Mouse (Mus musculus): Measurements from ENCODE around the gene Eprs. TPM values are rescaled to one million over a fixed set of nuclear protein-coding genes. Genes with fewer than 3 reads are reported as not detected.
"Not testable (repeated sequence)": the region's sequence is repeated elsewhere in the genome, so short reads cannot be mapped to it uniquely, and the experiment has no call there.

Gene Eprs
- total RNA-seq (2015; ENCODE audit: low replicate concordance): 18.6 and 34.2 TPM in 2 replicates
- total RNA-seq (2017; ENCODE audit: low replicate concordance): 36.1 and 40.1 TPM in 2 replicates

DNA sequence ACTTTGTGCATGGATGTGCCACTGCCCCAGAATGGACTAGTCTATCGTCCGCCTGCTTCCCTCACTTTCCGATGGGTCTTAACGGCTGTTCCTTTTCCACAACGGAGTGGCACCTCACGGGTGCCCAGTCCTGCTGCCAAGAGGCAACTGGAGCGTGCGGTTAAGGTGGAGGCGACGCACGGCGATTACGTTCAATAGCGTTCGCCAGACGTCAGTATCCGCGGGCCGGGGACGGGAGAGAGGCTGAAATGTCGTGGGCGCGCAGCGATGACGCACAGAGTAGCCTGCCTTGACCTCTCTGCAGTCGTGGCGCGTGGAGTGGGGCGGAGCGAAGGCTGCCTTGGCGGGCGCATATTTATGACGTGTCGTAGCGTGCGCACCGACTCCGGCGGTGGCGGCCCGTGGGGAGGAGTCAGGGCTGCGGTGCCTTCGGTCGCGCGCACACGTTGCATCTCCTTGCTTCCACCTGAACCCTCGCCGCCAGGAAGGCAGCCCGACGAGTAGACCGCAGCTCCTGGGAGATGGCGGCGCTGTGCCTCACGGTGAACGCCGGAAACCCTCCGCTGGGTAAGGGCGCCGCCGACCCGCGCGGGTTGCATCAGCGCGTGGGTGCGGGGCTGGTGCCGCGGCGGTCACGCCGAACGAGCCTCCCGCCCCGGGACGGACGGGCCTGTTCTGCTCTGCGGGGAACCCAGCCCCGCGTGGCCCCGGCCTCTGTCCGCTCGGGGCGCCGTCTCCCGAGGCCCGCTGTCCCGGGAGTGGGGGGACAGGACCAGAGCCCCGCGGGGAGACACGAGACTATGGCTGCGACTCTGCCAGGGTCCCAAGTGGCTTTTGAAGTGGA lies at the start of gene Eprs:
TSS of gene Eprs (plus strand) at position 368 of the 844 bp plus-strand sequence.
- ATAC-seq (replicated peaks; ENCODE audit: low FRiP score, poor library complexity, severe bottlenecking): peak; percentile 96

DNA sequence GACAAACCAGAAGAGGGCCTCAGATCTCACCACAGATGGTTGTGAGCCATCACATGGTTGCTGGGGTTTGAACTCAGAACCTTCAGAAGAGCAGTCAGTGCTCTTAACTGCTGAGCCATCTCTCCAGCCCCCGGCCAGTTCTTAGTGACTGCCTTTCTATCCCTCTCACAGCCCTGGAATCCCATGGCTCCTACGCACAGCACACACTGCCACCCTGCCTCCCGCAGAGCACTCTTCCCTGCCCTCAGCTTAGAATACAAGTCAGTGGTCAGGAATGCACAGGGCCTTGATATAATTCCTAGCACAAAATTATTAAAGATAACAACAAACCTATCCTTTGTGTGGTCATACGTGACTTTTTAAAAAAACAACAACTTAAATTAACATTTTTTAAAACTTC lies 48.3 kb upstream of the Eprs start:
- ATAC-seq (replicated peaks; ENCODE audit: low FRiP score, poor library complexity, severe bottlenecking): no peak

DNA sequence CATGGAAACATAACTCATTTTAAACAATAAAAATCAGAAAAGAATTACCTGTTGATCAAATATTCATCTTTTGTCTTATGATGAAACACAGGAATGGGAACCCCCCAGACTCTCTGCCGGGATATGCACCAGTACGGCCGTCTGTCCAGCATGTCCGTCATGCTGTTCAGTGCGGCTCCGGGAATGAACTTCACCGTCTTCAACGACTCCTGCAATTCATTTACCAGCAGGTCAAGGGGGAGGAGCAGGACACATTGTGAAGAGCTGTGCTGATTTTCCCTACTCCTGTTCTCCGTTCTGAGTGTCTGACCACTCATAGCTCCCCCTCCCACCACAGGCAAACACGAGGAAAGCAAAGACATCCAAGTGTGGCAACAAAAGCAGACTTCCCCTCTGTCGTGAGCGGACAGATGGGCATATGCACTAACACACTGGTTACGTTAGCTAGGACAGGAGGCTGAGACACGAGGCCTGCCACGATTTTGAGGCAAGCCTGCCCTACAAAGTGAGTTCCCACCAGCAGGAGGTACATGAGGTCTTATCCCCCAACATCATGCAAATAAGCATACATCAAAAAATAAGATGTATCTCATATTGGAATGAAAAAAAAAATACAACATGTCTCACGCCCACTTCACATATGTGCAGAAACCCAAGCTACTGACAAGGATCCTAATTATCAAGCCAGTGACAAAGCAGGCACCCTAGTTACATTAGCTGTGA lies 46.8 kb upstream of the Eprs start:
- ATAC-seq (replicated peaks; ENCODE audit: low FRiP score, poor library complexity, severe bottlenecking): no peak

DNA sequence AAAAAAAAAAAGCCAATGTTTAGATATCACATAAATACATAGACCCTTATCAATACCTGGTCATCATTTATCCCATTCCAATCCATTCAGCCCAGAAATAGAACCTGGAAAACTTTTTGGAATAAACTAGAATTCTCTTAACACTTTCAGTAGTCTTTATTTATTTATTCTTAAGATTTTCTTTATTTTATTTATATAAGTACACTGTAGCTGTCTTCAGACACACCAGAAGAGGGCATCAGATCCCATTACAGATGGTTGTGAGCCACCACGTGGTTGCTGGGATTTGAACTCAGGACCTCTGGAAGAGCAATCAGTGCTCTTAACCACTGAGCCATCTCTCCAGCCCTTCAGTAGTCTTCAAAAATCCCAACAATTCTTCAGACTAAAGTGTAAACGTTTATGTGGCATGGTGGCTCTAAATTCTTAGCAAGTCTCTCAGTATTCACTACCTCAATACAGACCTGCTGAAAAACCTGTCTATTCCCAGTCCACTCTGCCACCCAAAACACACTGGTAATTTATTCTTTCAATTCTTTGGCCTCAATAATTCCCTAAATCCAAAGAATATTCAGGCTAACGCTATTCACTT lies 35.0 kb upstream of the Eprs start:
- not testable (repeated sequence) for ATAC-seq (replicated peaks; ENCODE audit: low FRiP score, poor library complexity, severe bottlenecking)

DNA sequence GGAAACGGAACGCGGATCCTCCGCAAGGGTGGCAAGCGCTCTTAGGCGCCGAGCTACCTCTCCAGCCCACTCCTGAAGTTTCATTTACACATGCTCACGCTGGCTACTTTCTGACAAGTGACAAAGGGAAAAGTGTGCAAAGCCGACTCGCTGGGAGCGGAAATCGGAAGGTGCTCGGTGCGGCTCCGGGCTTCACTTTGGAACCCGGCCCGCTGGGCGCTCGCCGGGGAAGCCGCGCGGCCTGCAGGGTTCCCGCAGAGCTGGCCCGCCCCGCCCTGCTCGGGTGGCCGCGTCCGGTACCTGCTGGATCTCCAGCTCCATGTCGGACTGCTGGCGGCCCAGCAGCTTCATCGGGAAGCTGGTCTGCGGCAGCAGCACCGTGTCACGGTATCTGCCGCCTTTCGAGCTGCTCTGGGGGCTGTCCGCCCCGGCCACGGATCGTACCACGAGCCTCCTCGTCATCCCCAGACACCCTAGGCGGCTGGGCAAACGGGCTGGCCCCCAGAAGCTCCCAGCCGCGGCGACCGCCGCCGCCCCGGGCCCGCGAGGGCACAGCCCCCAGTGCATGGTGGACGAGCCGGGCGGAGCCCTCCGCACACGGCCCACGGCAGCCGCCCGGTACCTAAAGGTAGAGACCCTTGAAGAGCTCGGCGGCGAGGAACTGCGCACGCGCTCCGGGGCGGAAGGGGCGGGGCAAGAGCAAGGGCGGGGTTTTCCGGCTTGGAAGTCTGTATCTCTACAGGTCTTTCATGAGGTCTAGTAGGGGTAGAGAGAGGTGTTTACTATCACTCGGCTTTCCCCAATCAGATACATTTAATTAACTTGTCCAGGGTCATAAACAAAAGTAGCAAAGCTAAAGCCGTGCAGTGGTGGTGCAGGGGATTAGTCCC lies 33.9 kb upstream of the Eprs start, which contains the start of gene Iars2:
TSS of gene Iars2 (minus strand) at position 676 of the 890 bp plus-strand sequence.
- ATAC-seq (replicated peaks; ENCODE audit: low FRiP score, poor library complexity, severe bottlenecking): peak; percentile 87

DNA sequence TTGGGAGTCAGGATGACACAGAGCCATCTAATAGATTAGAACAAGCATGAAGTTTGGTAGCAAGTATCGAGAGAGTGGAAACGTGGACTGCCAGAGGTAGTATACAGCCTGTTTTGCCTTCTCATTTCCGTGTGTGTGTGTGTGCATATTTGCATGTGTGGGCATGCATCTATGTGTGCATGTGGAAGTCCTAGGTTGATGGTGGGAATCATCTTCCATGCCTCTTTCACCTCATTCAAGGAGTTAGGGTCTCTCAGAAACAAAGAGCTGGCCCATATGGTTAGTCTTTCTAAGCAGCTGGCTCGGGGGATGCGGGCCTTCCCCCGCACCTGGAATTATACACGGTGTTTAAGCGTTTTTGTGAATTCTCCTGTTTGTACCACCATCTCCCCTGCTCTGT lies 33.0 kb upstream of the Eprs start:
- no peak for ATAC-seq (replicated peaks; ENCODE audit: low FRiP score, poor library complexity, severe bottlenecking)

DNA sequence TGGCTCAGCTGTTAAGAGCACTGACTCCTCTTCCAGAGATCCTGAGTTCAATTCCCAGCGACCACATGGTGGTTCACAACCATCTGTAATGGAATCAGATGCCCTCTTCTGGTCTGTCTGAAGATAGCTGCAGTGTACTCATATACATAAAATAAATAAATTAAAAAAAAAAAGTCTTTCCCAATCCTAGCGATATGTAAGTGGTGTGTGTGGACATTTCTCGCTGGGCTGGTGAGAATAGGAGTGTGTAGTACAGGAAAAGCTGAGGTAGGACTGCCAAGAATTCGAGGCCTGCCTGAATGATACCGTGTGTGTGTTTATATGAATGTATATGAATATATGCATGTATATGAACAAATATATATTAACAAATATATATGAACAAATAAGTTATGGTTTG lies 31.5 kb upstream of the Eprs start:
- ATAC-seq (replicated peaks; ENCODE audit: low FRiP score, poor library complexity, severe bottlenecking): no peak

DNA sequence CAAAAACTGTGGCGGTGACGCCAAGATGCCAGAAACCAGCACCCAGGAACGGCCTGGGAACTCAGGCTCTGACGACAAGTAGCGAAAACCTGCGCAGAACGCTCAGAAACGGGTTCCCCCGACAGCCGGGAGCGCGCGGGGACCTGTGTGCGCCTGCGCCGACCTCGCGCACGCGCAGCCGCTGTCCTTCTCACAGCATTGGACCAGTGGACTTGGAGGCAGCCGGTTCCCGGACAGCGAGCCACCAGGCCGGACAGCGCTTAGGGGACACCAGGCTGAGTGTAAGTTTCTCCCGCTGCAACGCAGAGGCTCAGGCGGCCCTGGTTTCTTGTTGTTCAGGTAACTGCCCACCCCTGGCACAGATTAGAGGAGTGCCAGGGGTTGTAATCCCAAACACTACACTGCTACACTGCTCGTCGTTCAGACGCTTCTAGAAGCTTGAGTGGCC lies 30.8 kb upstream of the Eprs start, which contains the start of gene Bpnt1:
TSS of gene Bpnt1 (plus strand) at position 167 of the 448 bp plus-strand sequence.
- peak; percentile 81 for ATAC-seq (replicated peaks; ENCODE audit: low FRiP score, poor library complexity, severe bottlenecking)

DNA sequence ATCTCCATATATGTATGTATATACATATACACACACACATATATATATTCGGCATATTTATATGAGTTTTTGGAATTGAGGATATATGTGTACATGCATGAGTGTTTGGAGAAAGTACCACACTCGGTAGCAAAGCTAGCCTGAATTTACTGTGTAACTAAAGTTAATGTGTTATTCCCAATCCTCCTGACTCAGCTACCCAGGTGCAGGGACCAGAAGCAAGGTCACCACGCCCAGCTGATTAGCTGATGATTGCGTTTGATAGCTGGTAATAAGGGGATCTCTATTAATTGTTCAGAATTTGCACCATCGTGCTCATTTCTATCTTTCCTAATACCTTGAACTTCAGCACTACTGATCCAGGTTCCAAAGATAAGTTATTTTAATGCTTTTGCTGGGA lies 29.2 kb upstream of the Eprs start:
- ATAC-seq (replicated peaks; ENCODE audit: low FRiP score, poor library complexity, severe bottlenecking): no peak

DNA sequence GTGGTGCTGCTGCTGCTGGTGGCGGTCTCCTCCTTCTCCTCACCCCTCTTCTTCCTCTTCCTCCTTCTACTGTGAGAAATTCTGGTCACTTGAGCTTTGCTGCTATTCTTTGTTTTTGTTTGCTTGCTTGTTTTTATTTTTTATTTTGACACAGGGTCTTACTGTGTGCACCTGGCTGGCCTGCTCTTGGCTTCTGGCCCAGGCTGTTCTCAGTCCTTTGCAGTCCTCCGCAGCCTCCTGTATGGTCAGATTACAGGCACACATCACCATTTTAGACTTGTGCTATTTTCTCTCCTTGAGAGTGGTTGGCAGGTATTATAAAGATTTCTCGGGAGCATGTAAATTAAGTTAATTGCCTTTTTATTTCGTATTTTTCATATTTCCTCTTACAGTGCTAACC lies 28.7 kb upstream of the Eprs start:
- ATAC-seq (replicated peaks; ENCODE audit: low FRiP score, poor library complexity, severe bottlenecking): no peak

DNA sequence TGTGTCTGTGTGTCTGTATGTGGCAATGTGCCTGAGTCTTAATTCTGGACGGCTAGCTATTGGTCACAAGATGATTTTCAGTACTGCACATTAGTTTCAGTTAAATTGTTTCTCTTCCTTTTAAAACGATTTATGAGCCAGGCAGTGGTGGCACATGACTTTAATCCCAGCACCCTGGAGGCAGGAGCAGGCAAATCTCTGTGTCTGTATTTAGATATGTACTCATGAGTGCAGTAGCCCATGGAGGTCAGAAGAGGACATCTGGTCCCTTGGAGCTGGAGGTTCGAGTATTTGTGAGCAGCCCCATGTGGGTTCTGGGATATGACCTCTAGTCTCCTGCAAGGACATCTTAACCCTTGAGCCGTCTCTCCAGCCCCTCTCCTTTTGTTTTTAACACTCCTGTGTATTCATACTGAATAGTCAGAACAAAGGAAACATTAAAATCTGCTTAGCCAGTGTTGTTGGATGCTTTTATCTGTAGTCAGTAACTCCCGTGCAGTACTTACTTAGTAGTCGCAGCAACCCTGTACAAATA lies 27.5 kb upstream of the Eprs start:
- no peak for ATAC-seq (replicated peaks; ENCODE audit: low FRiP score, poor library complexity, severe bottlenecking)

DNA sequence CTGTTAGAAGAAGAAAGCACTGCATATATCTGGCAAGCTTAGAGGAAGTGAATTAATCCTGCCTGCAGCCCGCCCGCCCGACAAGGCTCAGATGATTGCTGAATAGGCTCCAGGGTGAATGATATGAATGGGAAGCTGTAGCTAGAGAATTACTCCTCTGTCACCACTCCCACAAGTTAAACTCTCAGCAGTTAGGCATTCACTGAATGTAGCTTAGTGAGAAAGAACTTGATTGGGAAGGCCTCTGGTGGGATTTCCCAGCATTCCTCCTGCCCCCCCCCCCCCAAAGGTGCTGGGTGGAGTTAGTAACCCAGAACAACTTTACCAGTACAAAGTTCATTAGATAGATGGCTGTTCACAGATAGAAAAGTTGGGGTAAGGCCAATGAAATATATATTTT lies 26.3 kb upstream of the Eprs start:
- no peak for ATAC-seq (replicated peaks; ENCODE audit: low FRiP score, poor library complexity, severe bottlenecking)

DNA sequence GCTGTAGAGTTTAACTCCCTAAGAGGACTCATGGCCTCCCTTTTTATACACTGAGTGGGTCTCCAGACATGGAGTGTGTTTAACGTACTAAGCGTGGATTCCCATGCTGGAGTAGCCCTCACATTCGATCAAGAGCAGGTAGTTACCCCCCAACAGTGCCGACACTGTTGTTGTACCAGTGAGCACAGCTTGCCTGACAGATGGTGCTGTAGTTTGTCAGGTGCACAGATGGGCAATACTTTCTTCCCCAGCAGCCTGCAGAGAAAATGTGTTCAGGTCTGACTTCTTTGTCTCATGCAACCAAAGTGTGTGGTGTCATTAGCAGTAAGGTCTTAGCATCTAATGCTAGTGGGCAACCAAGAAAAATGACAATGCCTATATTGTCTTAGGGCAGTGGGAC lies 20.4 kb upstream of the Eprs start:
- no peak for ATAC-seq (replicated peaks; ENCODE audit: low FRiP score, poor library complexity, severe bottlenecking)

DNA sequence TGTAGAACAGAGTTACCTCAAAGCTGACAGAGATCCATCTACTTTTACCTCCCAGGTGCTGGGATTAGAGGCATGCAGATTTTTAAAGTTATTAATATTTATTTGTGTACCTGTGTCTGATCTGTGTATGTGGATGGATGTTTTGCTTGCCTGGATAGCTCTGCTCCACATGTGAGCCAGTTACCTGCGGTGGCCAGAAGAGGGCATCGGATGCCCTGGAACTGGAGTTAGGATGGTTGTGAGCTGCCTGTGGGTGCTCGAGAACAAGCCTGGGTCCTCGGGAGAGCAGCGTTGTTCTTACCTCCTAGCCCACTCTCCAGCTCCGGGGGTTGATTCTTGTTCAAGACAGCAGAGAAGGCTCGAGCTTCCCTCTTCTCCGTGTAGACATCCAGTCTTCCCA lies 19.4 kb upstream of the Eprs start:
- ATAC-seq (replicated peaks; ENCODE audit: low FRiP score, poor library complexity, severe bottlenecking): 0 out of 2 replicates have a peak, but pooled peaks have one; percentile 35

DNA sequence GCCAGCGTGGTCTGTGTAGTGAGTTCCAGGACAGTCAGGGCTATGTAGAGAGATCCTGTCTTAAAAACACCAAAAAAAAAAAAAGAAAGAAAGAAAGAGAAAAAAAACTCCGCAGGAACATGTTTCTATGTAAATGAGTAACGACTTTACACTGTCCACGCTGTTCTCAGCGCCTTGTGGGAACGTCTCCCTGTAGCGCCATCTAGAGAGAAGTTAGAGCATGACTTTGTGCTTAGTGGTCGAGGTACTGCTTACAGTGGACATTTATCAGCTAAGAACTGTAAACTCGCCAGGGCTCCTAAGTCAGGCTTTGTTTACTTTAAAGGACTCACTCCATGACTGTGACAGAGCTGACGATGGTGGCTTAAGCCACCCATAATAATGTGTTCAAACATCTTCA lies 16.7 kb upstream of the Eprs start:
- no peak for ATAC-seq (replicated peaks; ENCODE audit: low FRiP score, poor library complexity, severe bottlenecking)

DNA sequence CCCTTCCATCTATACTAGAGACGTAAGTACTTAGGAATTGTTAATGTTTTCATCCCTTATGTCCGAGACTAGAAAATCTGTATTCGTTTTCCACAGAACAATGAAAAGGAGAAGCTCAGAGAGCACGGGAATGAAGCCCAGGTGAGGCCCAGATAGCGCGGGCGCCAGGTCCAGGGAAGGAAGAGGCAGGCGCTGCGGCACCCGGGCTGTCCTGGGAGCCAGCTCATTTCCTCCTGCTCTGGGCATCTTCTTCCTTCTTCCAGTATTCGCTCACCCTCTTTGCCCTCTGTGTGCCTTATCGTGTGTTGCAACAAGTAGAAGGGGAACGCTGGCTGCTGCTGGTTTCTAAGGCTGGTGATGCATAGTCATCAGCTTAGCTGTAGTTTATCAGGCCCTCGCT lies 13.1 kb upstream of the Eprs start:
- no peak for ATAC-seq (replicated peaks; ENCODE audit: low FRiP score, poor library complexity, severe bottlenecking)

DNA sequence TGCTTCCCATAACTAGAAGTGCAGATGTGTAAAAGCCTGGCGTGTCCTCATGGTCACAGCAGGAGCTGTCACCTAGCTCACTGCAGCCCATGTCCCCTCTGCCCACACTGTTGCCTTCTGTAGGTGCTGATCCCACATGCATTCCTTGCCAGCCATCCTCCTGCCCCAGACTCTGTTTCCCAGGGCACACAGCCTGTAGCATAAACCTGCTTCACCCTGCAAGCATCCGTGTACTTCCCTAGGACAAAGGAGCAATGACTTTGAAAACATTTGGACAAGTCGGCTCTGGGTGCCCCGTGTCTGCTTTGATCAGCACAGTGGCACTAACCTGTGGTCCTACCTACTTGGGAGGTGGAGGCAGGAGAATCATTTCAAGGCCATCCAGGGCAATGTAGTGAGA lies 12.2 kb upstream of the Eprs start:
- ATAC-seq (replicated peaks; ENCODE audit: low FRiP score, poor library complexity, severe bottlenecking): no peak

DNA sequence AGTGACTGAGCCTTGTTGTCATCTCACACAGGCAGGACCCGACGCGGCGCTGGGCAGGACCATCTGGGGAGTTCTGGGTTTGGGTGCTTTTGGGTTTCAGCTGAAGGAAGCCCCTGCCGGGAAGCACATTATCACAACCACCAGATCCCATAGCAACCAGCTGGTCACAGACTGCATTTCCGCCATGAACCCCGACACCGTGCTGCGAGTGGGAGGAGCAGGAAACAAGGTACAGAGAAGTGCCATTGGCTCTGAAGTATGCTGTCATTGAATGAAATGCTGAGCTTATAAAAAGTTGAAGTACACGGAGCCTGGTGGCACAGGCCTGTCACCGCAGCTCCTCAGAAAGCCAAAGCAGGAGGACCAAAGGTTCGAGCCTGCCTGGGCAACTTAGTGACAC lies 10.7 kb upstream of the Eprs start:
- ATAC-seq (replicated peaks; ENCODE audit: low FRiP score, poor library complexity, severe bottlenecking): no peak

DNA sequence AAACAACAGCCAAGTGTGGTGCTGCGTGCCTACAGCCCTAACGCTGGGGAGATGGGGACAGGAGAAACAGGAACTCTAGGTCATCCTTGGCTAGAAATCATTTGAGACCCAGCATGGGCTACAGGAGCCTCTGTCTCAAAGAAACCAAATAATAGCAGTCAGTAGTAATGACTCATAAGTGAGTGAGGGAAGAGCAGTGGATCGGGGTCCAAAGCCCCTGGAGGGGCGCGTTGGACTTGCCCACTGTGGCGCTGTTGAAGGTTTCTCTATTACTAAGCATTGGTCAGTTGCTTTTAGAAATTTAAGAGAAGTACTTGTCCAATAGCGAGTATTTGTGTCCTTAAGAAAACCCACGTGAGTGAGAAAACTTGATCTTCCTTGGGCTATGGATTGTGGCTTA lies 9.5 kb upstream of the Eprs start:
- ATAC-seq (replicated peaks; ENCODE audit: low FRiP score, poor library complexity, severe bottlenecking): no peak
